Mouse (Mus musculus): Measurements from ENCODE around the gene Tecrl. TPM values are rescaled to one million over a fixed set of nuclear protein-coding genes. Genes with fewer than 3 reads are reported as not detected.
A peak's percentile ranks its signal among the peaks of the same experiment; 100 is the strongest.

The Tecrl gene
- polyA plus RNA-seq (2015; fragmentation: Nextera tagmentation; extraction: Ambion mirVana) = 29.7 and 33.7 TPM in 2 replicates

DNA sequence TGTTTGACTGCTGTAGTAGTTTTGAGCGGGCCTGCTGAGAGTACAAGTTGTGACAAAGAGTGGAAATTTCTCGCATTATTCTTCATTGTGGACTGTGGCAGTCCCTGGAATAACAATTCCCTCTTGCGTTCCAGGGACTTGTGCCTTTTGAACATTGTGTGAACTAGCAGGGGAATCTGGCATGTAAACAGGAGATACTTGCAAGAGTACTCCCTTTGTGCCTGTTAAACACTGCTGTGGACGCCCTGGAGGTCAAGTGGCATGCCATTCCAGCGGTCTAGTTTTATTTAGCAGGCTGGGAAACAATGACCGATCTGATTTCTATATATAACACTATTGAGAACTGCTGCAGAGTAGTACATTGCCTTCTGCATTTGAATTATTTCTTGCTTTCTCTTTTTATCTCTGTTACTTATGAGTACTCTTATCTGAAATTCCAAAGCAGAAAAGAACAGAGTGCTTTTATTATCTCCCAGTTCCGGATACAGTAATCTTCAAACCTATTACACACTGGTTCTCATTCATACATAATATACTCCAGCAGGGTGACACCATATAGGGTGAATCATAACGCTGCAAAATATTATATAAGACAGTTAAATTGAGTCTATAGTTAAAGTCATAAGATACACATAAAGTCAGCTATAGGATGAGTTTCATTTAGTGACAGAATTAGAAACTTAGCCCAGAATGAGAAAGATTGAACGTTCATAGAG lies at the start of gene Tecrl:
Gene Tecrl, minus strand, starts transcription at position 350 of the 716 bp plus-strand sequence.
- 8% methylated on average over 9 of the region's 9 CpGs for WGBS
- peak within 1 kb of the TSS; percentile 54 for H3K4me3 ChIP-seq (ENCODE audit: low read length)
- peak; percentile 87 for ATAC-seq (replicated peaks; ENCODE audit: extremely low read depth, insufficient read depth, low FRiP score)
- peak within 1 kb of the TSS; percentile 69 for H3K9ac ChIP-seq (ENCODE audit: low read length)
- H3K9me3 ChIP-seq (replicated peaks; ENCODE audit: control insufficient read depth, low read length) = no peaks in the 10 kb centered on the region
- H3K4me1 ChIP-seq (ENCODE audit: control insufficient read depth, insufficient read depth, low read length) = peaks cover 3% of the 10 kb centered on the region; the same call in 1 of the 2 replicates
- H3K27me3 ChIP-seq (ENCODE audit: control insufficient read depth, insufficient read depth, low read length) = no peaks in the 10 kb centered on the region
- H3K27ac ChIP-seq (ENCODE audit: low read length) = peak within 1 kb of the TSS; percentile 90
- H3K36me3 ChIP-seq (ENCODE audit: control insufficient read depth, insufficient read depth) = no peaks in the 10 kb centered on the region
- peak within 1 kb of the TSS; percentile 51 for H3K4me2 ChIP-seq (ENCODE audit: low read depth, low read length)

DNA sequence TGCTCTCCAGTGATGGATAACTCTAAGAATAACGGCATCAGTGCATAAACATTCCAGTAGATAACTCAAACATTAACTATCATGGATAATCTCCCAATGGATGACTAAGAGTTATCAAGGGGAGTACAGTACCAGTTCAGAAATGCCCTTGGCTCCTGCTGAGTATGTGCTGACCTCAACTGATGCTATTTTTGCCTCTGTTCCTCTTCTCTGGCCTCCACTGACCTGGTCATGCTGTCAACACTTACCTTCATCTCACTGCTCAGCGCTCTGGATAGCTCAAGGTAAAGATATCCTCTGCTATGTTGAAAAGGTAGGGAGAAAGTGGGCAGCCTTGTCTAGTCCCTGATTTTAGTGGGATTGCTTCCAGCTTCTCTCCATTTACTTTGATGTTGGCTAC lies 30.0 kb upstream of the Tecrl start:
- no peak for ATAC-seq (replicated peaks; ENCODE audit: extremely low read depth, insufficient read depth, low FRiP score)
- H3K4me1 ChIP-seq (ENCODE audit: control insufficient read depth, insufficient read depth, low read length) = no peaks in the 10 kb centered on the region
- H3K36me3 ChIP-seq (ENCODE audit: control insufficient read depth, insufficient read depth) = no peaks in the 10 kb centered on the region
- WGBS = 30% methylated on average over 2 of the region's 2 CpGs
- no peak overlapping the region for H3K9ac ChIP-seq (ENCODE audit: low read length)
- no peaks in the 10 kb centered on the region for H3K27me3 ChIP-seq (ENCODE audit: control insufficient read depth, insufficient read depth, low read length)
- H3K9me3 ChIP-seq (replicated peaks; ENCODE audit: control insufficient read depth, low read length) = no peaks in the 10 kb centered on the region
- H3K4me2 ChIP-seq (ENCODE audit: low read depth, low read length) = no peak overlapping the region
- H3K4me3 ChIP-seq (ENCODE audit: low read length) = no peak overlapping the region
- H3K27ac ChIP-seq (ENCODE audit: low read length) = no peak overlapping the region

- ATAC-seq (replicated peaks; ENCODE audit: extremely low read depth, insufficient read depth, low FRiP score) = peak; percentile 35; the same call in 1 of the 2 replicates
- Histone ChIP-seq H3K4me3 (ENCODE audit: low read length) (no peak overlapping the region), H3K4me2 (ENCODE audit: low read depth, low read length) (peak overlapping the region; percentile 30; the same call in 1 of the 2 replicates), H3K9me3 (replicated peaks; ENCODE audit: control insufficient read depth, low read length) (no peaks in the 10 kb centered on the region), H3K27me3 (ENCODE audit: control insufficient read depth, insufficient read depth, low read length) (no peaks in the 10 kb centered on the region), H3K36me3 (ENCODE audit: control insufficient read depth, insufficient read depth) (no peaks in the 10 kb centered on the region), H3K27ac (ENCODE audit: low read length) (peak overlapping the region; percentile 63), H3K4me1 (ENCODE audit: control insufficient read depth, insufficient read depth, low read length) (peaks cover 3% of the 10 kb centered on the region; the same call in 1 of the 2 replicates), H3K9ac (ENCODE audit: low read length) (no peak overlapping the region)
- WGBS = 6% methylated on average over 2 of the region's 2 CpGs
Observed at GRCm38 (mm10) chr5:83351615-83352014, 3.4 kb downstream of the Tecrl start.

GRCm38 (mm10) chr5:83339144-83339543 lies 15.9 kb downstream of the Tecrl start:
- H3K4me2 ChIP-seq (ENCODE audit: low read depth, low read length) = no peak overlapping the region; the same call in 1 of the 2 replicates
- H3K27ac ChIP-seq (ENCODE audit: low read length) = no peak overlapping the region
- no peaks in the 10 kb centered on the region for H3K9me3 ChIP-seq (replicated peaks; ENCODE audit: control insufficient read depth, low read length)

GRCm38 (mm10) chr5:83267148-83267776 lies 87.7 kb downstream of the Tecrl start:
- no peaks in the 10 kb centered on the region for H3K36me3 ChIP-seq (ENCODE audit: control insufficient read depth, insufficient read depth)
- H3K27ac ChIP-seq (ENCODE audit: low read length) = peak overlapping the region; percentile 53
- no peak overlapping the region for H3K4me2 ChIP-seq (ENCODE audit: low read depth, low read length)
- no peak overlapping the region for H3K9ac ChIP-seq (ENCODE audit: low read length)
- H3K4me1 ChIP-seq (ENCODE audit: control insufficient read depth, insufficient read depth, low read length) = peaks cover 8% of the 10 kb centered on the region
- no peak overlapping the region for H3K4me3 ChIP-seq (ENCODE audit: low read length)
- H3K27me3 ChIP-seq (ENCODE audit: control insufficient read depth, insufficient read depth, low read length) = no peaks in the 10 kb centered on the region
- no peak for ATAC-seq (replicated peaks; ENCODE audit: extremely low read depth, insufficient read depth, low FRiP score)
- WGBS = 22% methylated on average over 2 of the region's 2 CpGs
- H3K9me3 ChIP-seq (replicated peaks; ENCODE audit: control insufficient read depth, low read length) = no peaks in the 10 kb centered on the region

More at GRCm38 (mm10) chr5:83339144-83339543, 15.9 kb downstream of the Tecrl start:
- whole genome bisulfite sequencing = 53% methylated on average over 4 of the region's 4 CpGs
- Histone ChIP-seq H3K4me3 (ENCODE audit: low read length) (no peak overlapping the region), H3K9ac (ENCODE audit: low read length) (no peak overlapping the region), H3K4me1 (ENCODE audit: control insufficient read depth, insufficient read depth, low read length) (0 out of 2 replicates have a peak, but pooled peaks cover 2% of the 10 kb centered on the region), H3K36me3 (ENCODE audit: control insufficient read depth, insufficient read depth) (no peaks in the 10 kb centered on the region), H3K27me3 (ENCODE audit: control insufficient read depth, insufficient read depth, low read length) (no peaks in the 10 kb centered on the region)
- no peak for ATAC-seq (replicated peaks; ENCODE audit: extremely low read depth, insufficient read depth, low FRiP score)

- Histone ChIP-seq H3K4me2 (ENCODE audit: low read depth, low read length) (no peak overlapping the region), H3K27me3 (ENCODE audit: control insufficient read depth, insufficient read depth, low read length) (no peaks in the 10 kb centered on the region), H3K9ac (ENCODE audit: low read length) (no peak overlapping the region), H3K4me1 (ENCODE audit: control insufficient read depth, insufficient read depth, low read length) (no peaks in the 10 kb centered on the region), H3K9me3 (replicated peaks; ENCODE audit: control insufficient read depth, low read length) (no peaks in the 10 kb centered on the region), H3K27ac (ENCODE audit: low read length) (no peak overlapping the region), H3K4me3 (ENCODE audit: low read length) (no peak overlapping the region), H3K36me3 (ENCODE audit: control insufficient read depth, insufficient read depth) (no peaks in the 10 kb centered on the region)
- no peak for ATAC-seq (replicated peaks; ENCODE audit: extremely low read depth, insufficient read depth, low FRiP score)
Observed at GRCm38 (mm10) chr5:83260059-83260458, 94.9 kb downstream of the Tecrl start.

DNA sequence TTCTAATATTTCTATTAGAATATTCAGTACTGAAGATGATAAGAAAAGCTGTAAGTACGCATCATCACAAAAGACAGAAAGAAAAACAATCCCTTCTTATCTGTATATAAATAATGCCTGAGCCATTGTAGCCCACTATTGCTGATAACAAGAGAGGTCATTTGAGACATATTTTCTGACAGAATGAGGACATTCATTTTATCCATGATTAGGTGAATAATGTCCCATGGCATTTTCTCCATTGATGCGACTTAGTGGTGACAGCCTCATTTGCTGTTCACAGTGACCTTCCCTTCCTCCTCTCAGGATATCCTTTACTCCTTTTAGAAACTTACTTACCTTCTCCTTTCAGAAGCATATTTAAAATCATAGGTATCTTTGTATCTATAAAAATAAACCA lies 100.9 kb downstream of the Tecrl start:
- no peaks in the 10 kb centered on the region for H3K9me3 ChIP-seq (replicated peaks; ENCODE audit: control insufficient read depth, low read length)
- no peak overlapping the region for H3K4me2 ChIP-seq (ENCODE audit: low read depth, low read length)
- no peak overlapping the region for H3K4me3 ChIP-seq (ENCODE audit: low read length)
- no peaks in the 10 kb centered on the region for H3K4me1 ChIP-seq (ENCODE audit: control insufficient read depth, insufficient read depth, low read length)
- no peak for ATAC-seq (replicated peaks; ENCODE audit: extremely low read depth, insufficient read depth, low FRiP score)
- no peak overlapping the region for H3K9ac ChIP-seq (ENCODE audit: low read length)
- H3K27me3 ChIP-seq (ENCODE audit: control insufficient read depth, insufficient read depth, low read length) = no peaks in the 10 kb centered on the region
- H3K27ac ChIP-seq (ENCODE audit: low read length) = no peak overlapping the region
- WGBS = 70% methylated on average over 2 of the region's 2 CpGs
- no peaks in the 10 kb centered on the region for H3K36me3 ChIP-seq (ENCODE audit: control insufficient read depth, insufficient read depth)

DNA sequence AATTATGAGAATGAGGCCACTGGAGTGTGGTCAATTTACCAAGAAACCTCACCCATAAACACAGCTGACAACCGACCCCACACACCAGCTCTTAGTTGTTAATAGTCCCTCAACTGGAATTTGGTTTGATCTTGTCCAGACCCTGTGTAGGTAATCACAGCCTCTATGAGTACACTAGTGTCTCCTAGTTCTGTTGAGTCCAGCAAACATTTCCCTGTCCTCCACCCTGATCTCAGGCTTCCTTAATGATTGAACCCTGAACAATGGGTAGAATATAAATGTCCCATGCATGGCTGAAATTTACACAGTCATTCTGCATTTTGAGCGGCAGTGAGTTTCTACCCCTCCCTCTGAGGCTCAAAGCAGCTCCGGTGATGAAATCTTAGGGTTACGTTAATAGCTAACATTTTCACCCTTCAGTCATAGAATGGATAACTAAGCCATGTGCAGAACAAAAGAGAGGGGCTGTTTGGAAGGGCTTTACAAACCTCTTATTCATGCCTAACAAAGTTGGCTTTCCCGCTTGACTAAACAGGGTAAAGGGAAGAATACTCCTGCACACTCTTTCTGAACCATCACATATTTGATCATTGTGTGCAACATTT lies 116.0 kb downstream of the Tecrl start:
- no peak overlapping the region for H3K9ac ChIP-seq (ENCODE audit: low read length)
- no peak overlapping the region for H3K4me2 ChIP-seq (ENCODE audit: low read depth, low read length)
- WGBS = 76% methylated on average over 5 of the region's 5 CpGs
- H3K36me3 ChIP-seq (ENCODE audit: control insufficient read depth, insufficient read depth) = no peaks in the 10 kb centered on the region
- ATAC-seq (replicated peaks; ENCODE audit: extremely low read depth, insufficient read depth, low FRiP score) = no peak
- H3K4me1 ChIP-seq (ENCODE audit: control insufficient read depth, insufficient read depth, low read length) = no peaks in the 10 kb centered on the region
- H3K4me3 ChIP-seq (ENCODE audit: low read length) = no peak overlapping the region
- H3K27ac ChIP-seq (ENCODE audit: low read length) = no peak overlapping the region
- H3K27me3 ChIP-seq (ENCODE audit: control insufficient read depth, insufficient read depth, low read length) = no peaks in the 10 kb centered on the region
- no peaks in the 10 kb centered on the region for H3K9me3 ChIP-seq (replicated peaks; ENCODE audit: control insufficient read depth, low read length)
